Mouse (Mus musculus) adrenal gland, postnatal 14 days (tissue): ENCODE data around the gene Tcn2. TPM values are rescaled to one million over a fixed set of nuclear protein-coding genes. Genes with fewer than 3 reads are reported as not detected.
"Not testable (repeated sequence)": the region's sequence is repeated elsewhere in the genome, so short reads cannot be mapped to it uniquely, and the experiment has no call there.

Source experiments
- DNase-seq: peaks from one replicate; pipeline ENCODE4 v3.0.0; 2021; ENCODE audit warnings: mixed read lengths
- total RNA-seq: library from RNA; stranded (reverse); gene quantifications from 2 replicates; pipeline ENCODE4 v1.2.3, GENCODE M21; 2021

Tcn2 gene
- total RNA-seq, 1 experiment from 2014 or later: 107 TPM

DNA sequence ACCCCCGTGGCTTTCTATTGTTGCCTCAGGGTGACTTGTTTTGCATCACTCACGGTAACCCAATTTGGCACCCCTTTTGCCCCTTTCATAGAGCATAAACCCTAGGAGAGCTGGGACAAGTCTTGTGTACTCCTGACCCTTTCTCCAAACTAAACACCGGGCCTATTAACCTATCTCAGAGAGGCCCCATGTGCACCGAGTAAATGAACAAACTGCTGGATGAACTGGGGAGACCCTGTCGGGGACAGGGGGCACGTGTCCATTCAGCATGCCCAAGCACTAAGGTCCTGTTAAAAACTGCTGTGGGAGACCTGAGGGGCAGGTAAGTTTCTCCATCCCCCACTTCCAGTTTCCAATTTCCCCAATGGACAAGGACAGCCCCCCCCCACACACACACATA lies 1.0 kb downstream of the Tcn2 start:
- no peak for DNase-seq

DNA sequence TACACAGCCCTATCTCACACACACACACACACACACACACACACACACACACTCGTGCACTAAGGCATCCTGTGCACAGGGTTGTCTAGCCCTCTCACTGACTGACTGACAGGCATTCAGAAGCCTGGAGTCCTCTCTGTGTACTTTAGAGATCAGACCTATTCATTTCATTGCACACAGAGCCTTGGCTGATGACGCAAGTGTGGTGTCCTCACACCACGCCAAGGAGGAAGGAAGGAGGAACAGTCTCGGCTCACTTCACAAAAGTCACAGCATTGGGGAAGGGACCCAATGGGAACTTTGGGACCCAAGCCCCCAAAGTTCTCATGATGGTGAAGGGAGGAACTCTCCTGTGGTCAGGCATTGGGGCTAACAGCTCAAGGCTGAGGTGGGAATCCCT lies 1.9 kb downstream of the Tcn2 start:
- DNase-seq: no peak

DNA sequence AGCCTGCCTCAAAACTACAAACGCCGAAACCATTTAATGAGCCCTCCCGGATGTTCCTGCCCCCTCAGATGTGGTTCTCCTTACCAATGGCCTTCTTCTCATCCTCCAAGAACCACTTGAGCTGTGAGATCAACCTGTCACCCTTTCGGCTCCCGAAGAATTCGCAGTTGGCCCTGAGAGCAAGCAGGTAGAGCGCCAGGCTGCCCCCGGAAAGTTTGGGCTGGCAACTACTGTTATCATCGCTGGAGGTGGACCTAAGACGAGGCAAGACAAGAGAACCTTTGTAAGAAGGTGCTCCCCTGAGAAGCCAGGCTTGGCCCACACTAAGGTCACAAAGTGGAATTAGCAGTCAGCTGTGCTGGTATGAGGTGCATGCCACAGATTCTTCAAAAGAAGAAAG lies 6.0 kb downstream of the Tcn2 start:
- no peak for DNase-seq

DNA sequence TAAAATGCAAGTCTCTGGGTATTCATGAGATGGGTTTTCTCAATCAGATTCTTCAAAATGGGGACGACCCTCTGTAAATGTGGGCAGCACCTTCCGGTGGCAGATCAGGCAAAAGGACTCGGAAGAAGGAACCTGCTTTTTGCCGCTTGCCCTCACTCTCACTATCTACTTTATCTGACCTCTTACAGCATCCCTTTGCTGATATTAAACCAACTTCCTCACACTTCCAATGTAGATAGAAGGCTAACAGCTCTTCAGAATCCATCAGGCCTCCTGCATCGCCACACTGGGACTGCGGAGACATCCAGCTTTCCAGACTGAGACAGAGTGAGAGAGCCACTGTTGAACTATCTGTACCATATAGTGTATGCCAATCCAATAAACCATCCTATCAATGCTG lies 9.2 kb downstream of the Tcn2 start:
- DNase-seq: no peak

DNA sequence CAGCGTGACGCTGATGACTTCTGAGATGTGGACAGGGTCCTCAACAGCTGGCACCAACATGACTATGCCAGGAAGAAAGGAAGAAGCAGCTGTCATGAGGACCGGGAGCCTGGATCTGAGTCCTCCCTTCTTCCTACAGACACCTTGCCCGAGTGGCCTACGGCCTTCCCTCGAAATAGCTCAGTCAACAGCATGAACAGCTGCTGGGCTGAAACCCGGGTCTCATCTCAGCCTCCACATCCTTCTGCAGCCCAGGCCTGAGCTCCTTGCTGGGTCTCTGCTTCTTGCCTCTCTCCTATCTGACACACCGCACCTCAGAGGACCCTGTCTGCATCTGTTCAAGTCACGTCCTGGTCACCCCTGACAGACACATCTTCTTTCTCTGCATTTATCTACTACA lies 9.8 kb downstream of the Tcn2 start:
- DNase-seq: no peak

DNA sequence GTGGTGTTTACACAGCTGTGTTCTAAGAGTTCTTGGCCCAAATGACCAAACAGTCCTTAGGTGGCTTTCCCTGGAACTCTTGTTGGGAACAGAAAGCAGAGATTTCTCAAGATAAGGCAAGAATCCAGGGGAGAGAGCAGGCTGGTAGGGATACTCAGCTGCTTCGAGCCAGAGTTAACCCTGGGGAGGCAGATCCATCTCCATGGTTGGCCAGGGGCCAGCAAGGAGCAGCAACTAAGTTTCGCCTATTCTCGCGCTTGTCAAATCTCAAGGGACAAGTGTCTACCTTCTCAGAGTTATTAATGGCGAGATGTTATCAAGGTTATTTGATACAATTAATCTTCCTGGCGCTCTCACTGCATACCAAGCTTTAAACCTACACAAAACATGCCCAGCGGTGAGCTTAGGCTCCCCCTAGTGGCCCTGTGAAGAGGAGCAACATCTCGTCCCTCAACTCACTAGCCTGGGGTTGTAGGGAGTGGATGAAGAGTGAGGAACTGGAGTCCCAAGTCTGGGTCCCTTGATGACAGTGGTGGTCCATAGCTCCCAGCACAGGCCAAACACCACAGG lies 10.6 kb downstream of the Tcn2 start:
- peak; percentile 74 for DNase-seq

DNA sequence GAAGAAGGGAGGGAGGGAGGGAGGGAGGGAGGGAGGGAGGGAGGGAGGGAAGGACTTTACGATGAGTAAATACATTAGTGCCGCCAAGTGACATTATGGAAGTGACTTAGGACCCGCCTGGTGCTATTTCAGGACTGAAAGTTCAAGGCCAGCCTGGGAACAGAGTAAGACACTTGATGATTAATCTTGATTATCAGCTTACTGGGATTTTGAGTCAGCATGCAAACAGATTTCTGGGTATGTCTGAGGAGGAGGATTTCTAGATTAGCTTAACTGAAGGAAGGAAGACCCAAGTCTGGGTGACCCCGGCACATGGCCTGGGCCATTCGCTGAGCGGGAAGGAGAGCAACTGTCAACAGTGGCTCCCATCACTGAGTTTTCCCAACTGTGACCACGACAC lies 11.5 kb downstream of the Tcn2 start:
- DNase-seq: peak; percentile 70

DNA sequence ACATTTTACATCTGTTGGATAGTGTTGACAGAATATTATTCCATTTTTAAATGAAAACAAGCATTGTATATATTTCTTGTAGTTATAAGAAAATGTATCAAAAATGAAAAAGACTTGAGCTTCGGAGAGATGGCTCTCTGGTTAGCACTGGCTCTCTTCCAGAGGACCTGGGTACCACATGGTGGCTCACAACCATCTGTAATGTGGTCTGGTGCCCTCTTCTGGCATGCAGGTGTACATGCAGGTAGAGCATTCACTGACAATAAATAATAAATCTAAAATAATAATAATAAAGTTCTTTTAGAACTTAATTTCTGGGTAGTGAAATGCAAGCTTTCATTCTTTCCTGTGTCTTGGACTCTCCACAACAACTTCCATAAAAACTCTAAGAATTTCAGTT lies 13.2 kb downstream of the Tcn2 start:
- DNase-seq: peak; percentile 49

DNA sequence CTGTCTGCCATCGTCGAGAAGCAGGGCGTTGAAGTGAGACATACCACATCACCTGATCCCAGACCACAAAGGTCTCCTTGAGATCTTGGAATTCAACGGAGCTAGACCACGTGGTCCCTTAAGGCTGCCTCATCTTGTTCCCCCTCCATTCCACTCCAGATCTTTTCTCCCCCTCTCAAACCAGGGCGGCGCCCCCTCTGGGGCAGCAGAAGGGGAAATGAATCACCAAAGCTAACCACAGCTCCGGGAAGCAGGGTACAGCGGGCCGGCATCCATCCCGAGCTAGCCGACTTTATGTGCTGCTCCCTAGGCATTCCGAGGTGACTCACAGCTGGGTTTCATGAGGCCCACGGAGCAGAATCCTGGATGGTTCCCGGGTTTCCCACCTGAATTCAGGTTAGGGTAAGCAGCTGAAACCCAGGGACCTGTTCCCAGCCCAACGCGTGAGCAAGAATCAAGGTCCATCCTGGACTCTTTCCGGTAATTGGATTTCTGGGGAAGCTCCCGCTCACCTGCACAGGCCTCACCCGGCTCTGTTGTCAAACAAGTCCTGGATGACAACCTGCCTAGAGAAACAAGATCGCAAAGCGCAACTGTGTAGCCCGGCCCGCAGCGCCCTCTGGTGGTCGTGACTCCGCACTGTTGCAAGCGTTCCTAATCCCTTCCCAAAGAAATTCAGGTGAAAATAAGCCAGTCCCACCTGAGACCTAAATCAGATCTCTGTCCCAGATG lies 17.7 kb downstream of the Tcn2 start, which contains the start of gene Slc35e4:
TSS of gene Slc35e4 (minus strand) at position 556 of the 732 bp plus-strand sequence.
- DNase-seq: peak; percentile 92

DNA sequence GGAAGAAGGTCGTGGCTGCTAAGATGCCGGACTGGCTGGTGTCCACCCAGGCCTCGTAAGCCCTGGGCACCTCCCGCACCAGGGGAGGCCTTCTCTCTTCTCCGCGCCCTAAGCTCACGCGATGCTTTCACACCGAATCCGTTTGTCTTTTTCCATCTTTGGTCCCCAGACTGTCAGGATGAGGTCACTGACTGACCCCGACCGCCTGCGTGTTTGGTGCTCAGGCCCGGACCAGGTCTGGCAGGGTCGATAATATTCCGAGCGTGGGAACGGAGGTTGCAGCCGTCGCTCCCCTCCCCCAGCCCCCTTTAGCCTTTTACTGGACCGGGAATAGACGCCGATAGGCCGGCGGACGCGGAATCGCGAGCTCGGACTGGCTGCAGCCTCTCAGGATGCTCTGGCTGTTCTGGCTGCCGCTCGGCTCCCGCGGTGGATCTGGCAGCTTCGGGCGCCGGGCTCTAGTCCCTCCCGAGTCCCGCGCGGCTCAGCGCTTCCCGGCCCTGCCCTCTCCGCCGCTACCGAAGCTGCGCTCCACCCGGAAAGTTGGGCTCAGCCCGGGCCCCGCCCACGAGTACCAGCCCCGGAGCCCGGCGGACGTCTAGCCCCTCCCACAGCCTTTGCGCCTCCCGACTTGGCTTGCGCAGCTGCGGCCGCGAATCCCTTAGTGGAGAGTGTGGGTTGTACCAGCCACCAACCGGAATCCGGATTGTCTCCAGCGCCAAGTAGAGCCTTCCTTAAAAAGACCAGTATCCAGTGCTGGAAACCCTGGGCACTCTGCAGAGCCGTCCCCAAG lies 18.4 kb downstream of the Tcn2 start:
- DNase-seq: peak; percentile 95

DNA sequence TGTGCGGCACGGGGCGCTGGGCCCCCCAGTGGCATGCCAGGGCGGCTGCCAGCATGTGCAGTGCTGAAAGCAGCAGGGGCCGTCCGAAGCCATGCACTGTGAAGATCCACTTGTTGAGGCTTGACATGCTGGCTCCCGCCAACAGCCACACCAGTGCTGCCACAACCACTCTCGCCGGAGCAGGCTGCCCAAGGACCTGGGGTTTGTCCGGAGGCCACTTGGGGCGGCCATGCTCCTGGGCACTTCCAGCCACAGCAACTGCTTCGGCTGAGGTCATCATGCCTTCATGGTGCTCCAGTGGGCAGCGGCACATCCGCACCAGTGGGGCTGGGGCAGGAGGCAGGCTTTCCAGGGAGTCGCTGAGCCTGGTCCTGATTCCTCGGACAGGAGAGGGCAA lies 19.1 kb downstream of the Tcn2 start:
- peak; percentile 62 for DNase-seq

DNA sequence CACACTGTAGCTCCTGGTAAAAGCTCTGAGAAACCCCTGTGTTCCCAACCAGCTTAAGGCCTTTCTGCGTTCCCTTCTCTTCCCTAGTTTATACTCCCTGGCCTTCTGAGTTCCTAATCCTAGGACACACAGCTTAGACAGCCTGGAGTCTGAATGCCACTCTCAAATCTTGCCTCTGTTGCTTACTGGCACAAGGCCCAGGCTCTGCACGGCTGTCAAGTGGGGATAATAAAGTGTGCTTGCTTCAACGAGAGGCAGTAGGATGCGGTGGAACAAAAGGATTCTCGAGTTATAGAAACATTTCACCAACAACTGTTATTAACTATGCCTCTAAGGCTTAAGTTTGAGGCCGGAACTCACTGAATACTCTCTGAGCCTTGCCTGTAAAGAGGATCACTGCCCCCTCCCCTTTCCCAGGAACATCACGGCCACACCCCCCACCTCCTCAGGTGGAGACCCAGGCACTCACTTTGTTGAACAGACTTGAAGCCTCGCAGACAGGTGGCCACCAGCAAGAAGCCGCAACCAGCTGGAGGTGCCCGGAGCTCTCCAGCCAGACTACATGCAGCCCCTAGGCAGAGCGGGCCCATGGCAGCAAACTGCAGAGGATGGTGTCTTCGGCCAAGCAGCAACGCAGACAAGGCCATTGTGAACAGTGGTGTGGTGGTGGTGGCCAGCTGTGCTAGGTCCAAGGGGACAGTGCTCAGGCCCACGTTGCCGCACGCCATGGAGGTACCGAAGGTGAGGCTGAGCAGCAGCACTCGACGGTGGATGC lies 19.7 kb downstream of the Tcn2 start:
- peak; percentile 52 for DNase-seq

DNA sequence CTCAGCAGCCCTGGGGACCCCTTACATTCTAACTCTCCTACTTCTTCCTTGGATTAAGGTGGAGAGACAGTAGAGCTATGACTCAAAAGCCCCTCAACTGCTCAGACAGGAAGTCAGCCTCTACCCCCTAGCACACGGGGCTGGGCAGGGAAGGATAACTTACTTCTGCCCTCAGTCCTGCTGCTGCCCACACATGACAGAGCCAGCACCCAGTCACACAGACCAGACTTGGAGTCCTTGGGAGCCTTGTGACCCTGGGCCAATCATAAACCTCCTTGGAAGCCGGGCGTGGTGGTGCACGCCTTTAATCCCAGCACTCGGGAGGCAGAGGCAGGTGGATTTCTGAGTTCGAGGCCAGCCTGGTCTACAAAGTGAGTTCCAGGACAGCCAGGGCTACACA lies 20.5 kb downstream of the Tcn2 start:
- DNase-seq: not testable (repeated sequence)

DNA sequence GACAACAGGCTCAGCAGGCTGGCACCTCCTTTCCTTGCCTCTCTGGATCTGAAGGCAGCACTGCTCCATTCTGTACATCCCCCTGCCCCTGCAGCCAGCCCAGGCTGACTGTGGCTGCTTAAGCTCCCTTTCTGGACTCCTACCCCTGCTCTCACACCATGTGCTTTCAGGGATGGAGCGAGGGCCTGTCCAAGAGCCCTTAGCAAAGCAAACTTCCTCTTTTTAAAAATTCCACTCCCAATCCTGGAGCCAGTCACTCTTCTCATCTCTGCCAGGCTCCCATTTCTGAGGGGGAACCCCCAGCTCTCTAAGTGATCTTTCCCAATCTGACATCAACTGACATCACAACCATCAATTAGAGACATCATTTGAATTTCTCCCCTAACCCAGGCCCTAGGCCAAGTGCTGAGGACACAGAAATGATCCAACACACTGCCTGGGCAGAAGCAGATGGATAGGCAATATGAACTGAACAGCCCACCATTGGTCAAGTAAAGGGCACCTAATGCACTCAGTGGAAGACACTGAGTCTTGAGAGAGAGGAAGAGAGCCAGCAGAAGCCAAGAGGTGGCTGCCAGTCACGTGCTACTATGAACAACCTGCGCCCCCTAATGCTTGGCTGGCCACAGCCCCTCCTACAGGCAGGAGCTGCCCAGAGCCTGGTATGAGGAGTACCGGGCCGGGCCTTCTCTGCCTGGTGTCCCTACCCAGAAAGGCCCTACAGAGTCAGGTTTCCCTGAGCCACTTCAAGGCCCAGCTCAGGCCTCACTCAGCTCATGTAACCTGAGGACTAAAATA lies 21.2 kb downstream of the Tcn2 start:
- DNase-seq: no peak

DNA sequence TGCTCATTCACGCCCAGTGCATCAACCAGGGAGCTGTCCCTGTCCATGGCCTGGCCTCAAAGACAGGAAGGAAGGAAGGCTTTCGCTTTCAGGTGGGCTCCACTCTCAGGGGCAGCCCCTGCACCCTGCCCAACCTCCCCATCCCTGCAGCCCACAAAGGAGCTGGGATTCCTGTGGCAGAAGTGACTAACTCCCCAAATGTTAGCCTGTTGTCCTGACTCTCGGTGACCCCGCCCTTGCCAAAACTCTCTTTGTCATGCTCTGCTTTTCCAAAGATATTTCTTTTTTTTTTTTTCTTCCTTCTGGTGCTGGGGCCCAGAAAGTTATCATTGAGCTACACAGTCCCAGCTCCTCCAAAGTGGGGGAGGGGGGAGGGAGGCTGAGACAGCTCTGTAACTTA lies 22.7 kb downstream of the Tcn2 start:
- no peak for DNase-seq

DNA sequence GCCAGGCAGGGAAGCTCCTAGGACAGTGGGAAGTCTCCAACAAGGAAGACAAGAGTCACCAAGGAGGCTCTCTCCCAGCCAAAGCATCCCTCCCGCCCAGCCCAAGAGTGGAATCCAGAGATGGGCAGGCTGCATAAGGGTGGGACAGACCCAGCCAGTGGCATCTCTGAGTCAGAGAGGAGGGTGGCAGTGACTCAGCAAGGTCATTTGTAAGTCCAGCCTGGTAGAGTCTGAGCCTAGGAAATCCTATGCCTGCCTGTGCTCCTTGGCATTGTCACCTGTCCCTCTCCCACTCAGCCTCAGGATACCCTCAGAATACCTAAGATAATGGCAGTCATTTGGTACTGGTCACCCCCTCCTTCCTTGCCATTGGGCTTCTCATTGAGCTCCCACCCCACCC lies 26.5 kb downstream of the Tcn2 start:
- DNase-seq: peak; percentile 39

DNA sequence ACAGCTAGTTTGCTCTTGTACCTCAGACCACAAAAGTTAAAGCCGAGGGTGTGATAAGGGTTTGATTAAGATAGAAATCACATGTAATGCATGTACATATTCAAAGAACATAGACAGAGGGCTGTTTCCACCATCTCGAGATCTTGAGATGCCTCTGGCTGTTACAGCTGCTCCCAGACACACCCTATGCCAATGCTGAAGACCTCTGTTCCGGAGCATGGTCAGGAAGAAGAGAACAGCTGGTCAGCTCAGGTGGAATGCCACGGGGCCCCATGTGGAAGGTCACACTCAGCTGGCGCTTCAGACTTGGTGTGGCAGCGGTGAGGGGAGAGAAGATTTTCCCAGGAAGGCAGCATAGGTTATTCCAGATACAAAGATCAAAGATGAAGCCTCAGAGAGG lies 27.3 kb downstream of the Tcn2 start:
- DNase-seq: no peak

DNA sequence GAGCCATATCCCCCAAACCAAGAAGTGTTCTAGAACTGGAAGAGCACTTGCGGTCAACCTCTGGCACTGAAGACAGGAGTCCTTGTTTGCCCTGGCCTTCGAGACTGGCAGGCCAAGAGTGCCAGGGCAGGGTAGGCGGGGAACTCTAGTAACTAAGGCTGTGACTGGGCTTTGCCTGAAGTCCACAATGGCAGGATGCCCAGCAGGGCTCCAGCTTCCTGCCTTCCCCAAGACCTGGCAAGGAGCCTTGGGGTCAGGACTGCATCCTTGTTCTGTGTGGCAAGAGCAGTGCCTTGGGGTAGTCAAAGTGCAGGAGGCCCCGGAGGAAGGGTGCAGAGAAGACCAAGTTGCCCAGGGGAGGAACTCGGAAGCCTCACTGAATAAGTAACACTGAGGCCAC lies 28.9 kb downstream of the Tcn2 start:
- DNase-seq: peak; percentile 90

DNA sequence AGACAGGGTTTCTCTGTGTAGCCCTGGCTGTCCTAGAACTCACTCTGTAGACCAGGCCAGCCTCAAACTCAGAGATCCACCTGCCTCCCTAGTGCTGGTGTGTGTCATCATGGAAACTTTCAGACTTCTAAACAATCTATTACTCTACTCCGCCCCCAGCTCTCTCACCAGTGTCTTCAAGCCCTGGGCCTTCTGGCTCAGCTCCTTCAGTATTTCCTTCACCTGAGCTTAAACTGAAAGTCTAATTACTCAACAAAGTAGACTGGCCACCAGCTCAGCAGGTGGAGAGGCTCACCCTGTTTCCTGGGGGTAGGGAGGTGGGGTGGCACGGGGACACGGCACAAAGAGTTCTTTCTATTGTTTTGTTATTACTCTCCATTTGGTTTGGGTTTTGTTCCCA lies 29.4 kb downstream of the Tcn2 start:
- no peak for DNase-seq

DNA sequence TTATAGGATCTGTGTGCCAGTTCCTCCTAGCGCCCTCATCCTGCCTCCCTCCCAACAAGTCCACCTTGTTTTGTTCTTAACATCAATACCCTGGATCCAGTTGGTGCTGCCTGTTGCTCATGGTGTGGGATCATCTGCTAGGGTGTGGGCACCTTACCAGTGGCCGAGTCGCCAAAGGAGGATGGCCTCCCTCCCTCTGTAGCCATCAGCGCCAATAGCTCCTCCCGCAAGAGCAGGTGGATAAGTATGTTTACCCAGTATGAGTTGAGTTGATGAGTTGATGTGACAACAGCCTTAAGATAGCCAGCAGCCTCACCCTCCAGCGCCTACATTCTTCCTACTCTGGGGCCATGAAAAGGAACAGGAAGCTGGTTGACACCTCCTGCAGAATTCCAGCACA lies 31.7 kb downstream of the Tcn2 start:
- DNase-seq: no peak

DNA sequence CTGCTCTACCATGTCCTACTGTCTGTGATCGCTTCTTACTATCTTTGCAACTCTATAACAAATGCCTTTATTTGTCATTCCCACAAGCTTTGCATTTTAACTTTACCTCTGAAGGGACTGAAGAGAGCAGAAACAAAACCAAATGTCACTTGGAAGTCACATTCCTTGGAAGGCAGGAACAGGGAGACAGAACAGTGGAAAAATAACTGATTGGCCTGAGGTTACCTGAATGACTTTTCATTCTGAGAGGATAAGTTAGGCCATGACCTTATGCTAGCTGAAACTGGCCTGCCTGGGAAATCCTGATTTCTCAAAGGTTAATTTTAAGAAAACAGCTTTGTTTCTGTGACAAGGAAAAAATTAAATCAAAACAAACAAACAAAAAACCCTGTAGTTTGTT lies 36.0 kb downstream of the Tcn2 start:
- DNase-seq: no peak

DNA sequence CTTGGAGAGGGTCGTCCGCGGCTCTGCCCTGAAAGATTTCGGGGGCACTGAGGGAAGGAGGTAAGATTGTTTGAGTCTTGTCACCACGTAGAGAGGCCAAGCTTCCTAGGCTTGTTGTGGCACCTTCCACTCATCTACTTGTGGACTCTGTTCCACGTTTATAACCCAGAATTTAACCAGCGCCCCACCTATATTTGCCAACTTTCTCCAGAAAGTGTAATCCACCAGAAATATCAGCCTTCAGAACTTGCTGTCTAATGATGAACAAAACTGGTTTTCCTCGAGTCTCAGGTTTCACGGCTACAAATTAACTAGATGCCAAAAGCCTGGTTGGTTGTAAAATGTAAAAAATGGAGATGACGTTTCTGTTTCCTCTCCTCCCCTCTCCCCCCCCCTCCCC lies 36.5 kb downstream of the Tcn2 start:
- no peak for DNase-seq
